Comparison of ENCODE assay signal across 12 mouse cellular contexts in genomic region chr10:70039871-70040291, GRCm38 (mm10). TPM values are rescaled to one million over a fixed set of nuclear protein-coding genes. Genes with fewer than 3 reads are reported as not detected.
DNase-seq lines count a peak whose midpoint lies in the region; ATAC-seq and TF ChIP-seq lines count a peak whose summit lies in the region.
"Had no signal": no experiment of that assay in that cellular context is flagged by ENCODE, and none has a peak within 500 bp of the region (broad histone marks: within the 10 kb centered on the region; RNA-seq: fewer than 3 reads in every experiment).

No protein-coding gene starts in this region.

- DNase-seq in kidney, postnatal 0 days (ENCODE audit: low spot score), result peak; percentile 34
- DNase-seq in naive thymus-derived CD4-positive, alpha-beta T cell, adult 2 months (ENCODE audit: low read depth), result peak; percentile 71
- peak; percentile 47 for DNase-seq in thymus, postnatal 25 days
- no peak for DNase-seq in forebrain, embryonic 10.5 days (ENCODE audit: extremely low spot score, low spot score)
- DNase-seq in cerebellum, postnatal 25 days, result no peak
- DNase-seq: kidney, postnatal 4 days had no signal

- H3K4me3 ChIP-seq in kidney, postnatal 0 days (replicated peaks; ENCODE audit: low read depth, low read length), result no peak overlapping the region
- H3K4me3 ChIP-seq in kidney, embryonic 16.5 days (ENCODE audit: low read length), result no peak overlapping the region
- H3K4me3 ChIP-seq in forebrain, embryonic 10.5 days, result no peak overlapping the region
- H3K4me3 ChIP-seq: embryonic facial prominence, embryonic 12.5 days; heart, embryonic 13.5 days; midbrain, embryonic 12.5 days had no signal

- H3K27ac ChIP-seq in kidney, postnatal 0 days, result no peak overlapping the region
- H3K27ac ChIP-seq in kidney, embryonic 16.5 days (ENCODE audit: low read length), result no peak overlapping the region
- H3K27ac ChIP-seq in forebrain, embryonic 10.5 days, result no peak overlapping the region
- H3K27ac ChIP-seq: embryonic facial prominence, embryonic 12.5 days; heart, embryonic 13.5 days; midbrain, embryonic 12.5 days had no signal

- H3K9me3 ChIP-seq in kidney, postnatal 0 days (replicated peaks; ENCODE audit: low read length), result no peaks in the 10 kb centered on the region
- no peaks in the 10 kb centered on the region for H3K9me3 ChIP-seq in kidney, embryonic 16.5 days (ENCODE audit: low read length)
- no peaks in the 10 kb centered on the region for H3K9me3 ChIP-seq in forebrain, embryonic 10.5 days
- H3K9me3 ChIP-seq: embryonic facial prominence, embryonic 12.5 days; heart, embryonic 13.5 days; midbrain, embryonic 12.5 days had no signal

- WGBS in kidney, postnatal 0 days, result 35% methylated on average over 17 of the region's 17 CpGs
- 40% methylated on average over 17 of the region's 17 CpGs for WGBS in kidney, embryonic 16.5 days
- 90% methylated on average over 17 of the region's 17 CpGs for WGBS in forebrain, embryonic 10.5 days

- no peak overlapping the region for H3K9ac ChIP-seq in kidney, postnatal 0 days (ENCODE audit: low read depth, low read length)
- H3K9ac ChIP-seq in kidney, embryonic 16.5 days (replicated peaks; ENCODE audit: low read length), result no peak overlapping the region
- H3K9ac ChIP-seq: embryonic facial prominence, embryonic 12.5 days; heart, embryonic 13.5 days; midbrain, embryonic 12.5 days had no signal

- no peaks in the 10 kb centered on the region for H3K4me1 ChIP-seq in kidney, postnatal 0 days (replicated peaks; ENCODE audit: insufficient read depth, low read length)
- H3K4me1 ChIP-seq in kidney, embryonic 16.5 days (ENCODE audit: insufficient read depth, low read length), result no peaks in the 10 kb centered on the region
- no peaks in the 10 kb centered on the region for H3K4me1 ChIP-seq in forebrain, embryonic 10.5 days
- H3K4me1 ChIP-seq: embryonic facial prominence, embryonic 12.5 days; heart, embryonic 13.5 days; midbrain, embryonic 12.5 days had no signal

- no peak for ATAC-seq in kidney, postnatal 0 days (replicated peaks; ENCODE audit: low FRiP score, low read depth)
- no peak for ATAC-seq in kidney, embryonic 16.5 days (ENCODE audit: low FRiP score, low TSS enrichment)
- ATAC-seq in common myeloid progenitor, adult 5-6 weeks (replicated peaks; ENCODE audit: low read depth, poor library complexity, severe bottlenecking), result peak; percentile 42; the same call in 1 of the 2 replicates
- ATAC-seq in cerebellum, adult (ENCODE audit: insufficient number of reproducible peaks, low FRiP score, low TSS enrichment), result no peak

- TF ChIP-seq CTCF in kidney, postnatal 0 days (IDR thresholded peaks at IDR 0.05; ENCODE audit: low read depth), result no peak

- H3K36me3 ChIP-seq in kidney, postnatal 0 days (ENCODE audit: insufficient read depth, low read length), result no peaks in the 10 kb centered on the region
- H3K36me3 ChIP-seq in kidney, embryonic 16.5 days (ENCODE audit: insufficient read depth, low read length), result no peaks in the 10 kb centered on the region
- H3K36me3 ChIP-seq in forebrain, embryonic 10.5 days (replicated peaks), result no peaks in the 10 kb centered on the region
- H3K36me3 ChIP-seq: embryonic facial prominence, embryonic 12.5 days; heart, embryonic 13.5 days; midbrain, embryonic 12.5 days had no signal

- no peaks in the 10 kb centered on the region for H3K27me3 ChIP-seq in kidney, postnatal 0 days (ENCODE audit: insufficient read depth, low read length)
- no peaks in the 10 kb centered on the region for H3K27me3 ChIP-seq in kidney, embryonic 16.5 days (ENCODE audit: insufficient read depth, low read length)
- no peaks in the 10 kb centered on the region for H3K27me3 ChIP-seq in forebrain, embryonic 10.5 days (ENCODE audit: poor library complexity, severe bottlenecking)
- H3K27me3 ChIP-seq: embryonic facial prominence, embryonic 12.5 days; heart, embryonic 13.5 days; midbrain, embryonic 12.5 days had no signal

- peak overlapping the region; percentile 25; the same call in 1 of the 2 replicates for H3K4me2 ChIP-seq in kidney, postnatal 0 days (ENCODE audit: low read length)
- no peak overlapping the region for H3K4me2 ChIP-seq in kidney, embryonic 16.5 days (replicated peaks; ENCODE audit: low read depth, low read length)
- H3K4me2 ChIP-seq: embryonic facial prominence, embryonic 12.5 days; heart, embryonic 13.5 days; midbrain, embryonic 12.5 days had no signal

RNA-seq across cellular contexts. Expression of gene Ccdc6, which starts 57.0 kb away (rescaled TPM):
- polyA plus RNA-seq in kidney, postnatal 0 days (2015; fragmentation: Nextera tagmentation; extraction: Ambion mirVana), result 16.6 and 18.5 TPM in 2 replicates
- 18.3 and 22.4 TPM in 2 replicates for polyA plus RNA-seq in kidney, embryonic 16.5 days (2015; fragmentation: Nextera tagmentation; extraction: Ambion mirVana)
- 24.3 and 29.0 TPM in 2 replicates for total RNA-seq in common myeloid progenitor, adult 5-6 weeks (2017)
- 16.5 and 19.8 TPM in 2 replicates for polyA plus RNA-seq in forebrain, embryonic 10.5 days (2016; fragmentation: Nextera tagmentation; extraction: Ambion mirVana)

Comparison
In these comparisons a context has a peak if more than half of its experiments do, and no peak if none do; other contexts are left out.
1. DNase-seq: peak in kidney, postnatal 0 days (single experiment), naive thymus-derived CD4-positive, alpha-beta T cell, adult 2 months (single experiment) and thymus, postnatal 25 days (single experiment); none in forebrain, embryonic 10.5 days (single experiment) and cerebellum, postnatal 25 days (0 of 2).